Mouse (Mus musculus) lung, adult 2 months (tissue): Measurements from ENCODE around the gene Phlda2.

Experiments used
- CTCF ChIP-seq: fragments of 200-500 bp; IDR thresholded peaks from 2 replicates; pipeline ENCODE4 v1.5.1; 2011; ENCODE audit warnings: mild to moderate bottlenecking, low read length, control low read depth; ENCODE audit not compliant: insufficient read depth
- POLR2A ChIP-seq: fragments of 200-500 bp; IDR thresholded peaks from 2 replicates; pipeline ENCODE4 v1.6.1; 2011; ENCODE audit warnings: low read depth, mild to moderate bottlenecking, control low read depth, low read length, borderline replicate concordance; ENCODE audit errors: extremely low read depth

- peak; percentile 90 for TF ChIP-seq CTCF
- TF ChIP-seq POLR2A: no peak
Measured at GRCm38 (mm10) chr7:143463865-143464415, 39.0 kb downstream of the Phlda2 start.
